12 mouse cellular contexts compared by ENCODE assay signal in genomic region chr17:45208596-45209386, GRCm38 (mm10).
DNase-seq lines count a peak whose midpoint lies in the region; ATAC-seq lines count a peak whose summit lies in the region.
"Had no signal": no experiment of that assay in that cellular context is flagged by ENCODE, and none has a peak within 500 bp of the region (broad histone marks: within the 10 kb centered on the region; RNA-seq: fewer than 3 reads in every experiment).

No protein-coding gene starts in this region.

- H3K27ac ChIP-seq in midbrain, embryonic 13.5 days: no peak overlapping the region
- H3K27ac ChIP-seq: liver, embryonic 12.5 days had no signal

- intact Hi-C loops in left cerebral cortex, postnatal 25 days (cut with DNase I): no loop called here

- DNase-seq in cerebellum, postnatal 14 days: peak; percentile 51 to 63
- DNase-seq in cerebellum, adult 9-11 months: no peak
- peak; percentile 47 for DNase-seq in embryo, embryonic 10.5 days (ENCODE audit: low spot score)
- DNase-seq in layer of hippocampus, adult 11-12 months (ENCODE audit: low spot score): peak; percentile 54
- DNase-seq in left cerebral cortex, postnatal 25 days (ENCODE audit: low spot score in 2 of 2): no peak
- DNase-seq in gastrocnemius, postnatal 4 days (ENCODE audit: low spot score in 2 of 2): no peak
- DNase-seq in adrenal gland, adult (ENCODE audit: inconsistent age in 2 of 2, low spot score in 1 of 2): no peak
- DNase-seq: heart, adult 18-20 months; kidney, postnatal 4 days had no signal

- WGBS in midbrain, embryonic 13.5 days: 30% methylated on average over 14 of the region's 14 CpGs

- ATAC-seq in midbrain, embryonic 13.5 days: peak; percentile 68
- ATAC-seq: forebrain, embryonic 16.5 days; liver, embryonic 12.5 days had no signal

- H3K9ac ChIP-seq in midbrain, embryonic 13.5 days (replicated peaks): no peak overlapping the region
- H3K9ac ChIP-seq: liver, embryonic 12.5 days had no signal

- H3K9me3 ChIP-seq in midbrain, embryonic 13.5 days: peaks cover 9% of the 10 kb centered on the region
- H3K9me3 ChIP-seq: liver, embryonic 12.5 days had no signal

- H3K36me3 ChIP-seq in midbrain, embryonic 13.5 days: no peaks in the 10 kb centered on the region
- H3K36me3 ChIP-seq: liver, embryonic 12.5 days had no signal

- peaks cover 14% of the 10 kb centered on the region for H3K4me1 ChIP-seq in midbrain, embryonic 13.5 days (replicated peaks)
- H3K4me1 ChIP-seq: liver, embryonic 12.5 days had no signal

- peaks cover 6% of the 10 kb centered on the region; the same call in 1 of the 2 replicates for H3K27me3 ChIP-seq in midbrain, embryonic 13.5 days
- H3K27me3 ChIP-seq: liver, embryonic 12.5 days had no signal

- H3K4me2 ChIP-seq in midbrain, embryonic 13.5 days (replicated peaks): no peak overlapping the region
- H3K4me2 ChIP-seq: liver, embryonic 12.5 days had no signal

- no peak overlapping the region for H3K4me3 ChIP-seq in midbrain, embryonic 13.5 days (replicated peaks)
- H3K4me3 ChIP-seq: liver, embryonic 12.5 days had no signal

Comparison
In these comparisons a context has a peak if more than half of its experiments do, and no peak if none do; other contexts are left out.
1. DNase-seq: peak in cerebellum, postnatal 14 days (2 of 2), embryo, embryonic 10.5 days (single experiment) and layer of hippocampus, adult 11-12 months (single experiment); none in cerebellum, adult 9-11 months (single experiment), left cerebral cortex, postnatal 25 days (0 of 2), gastrocnemius, postnatal 4 days (0 of 2) and adrenal gland, adult (0 of 2).